Mouse (Mus musculus) R1 (cell line): ENCODE measurements around the gene Six1.

ENCODE experiments used
- DNase-seq: peaks from one replicate; pipeline ENCODE4 v3.0.0-alpha.2; 2018; ENCODE audit warnings: low read depth, low spot score

Gene Six1

GRCm38 (mm10) chr12:73050305-73050704 lies 3.4 kb downstream of the Six1 start:
- no peak for DNase-seq

DNA sequence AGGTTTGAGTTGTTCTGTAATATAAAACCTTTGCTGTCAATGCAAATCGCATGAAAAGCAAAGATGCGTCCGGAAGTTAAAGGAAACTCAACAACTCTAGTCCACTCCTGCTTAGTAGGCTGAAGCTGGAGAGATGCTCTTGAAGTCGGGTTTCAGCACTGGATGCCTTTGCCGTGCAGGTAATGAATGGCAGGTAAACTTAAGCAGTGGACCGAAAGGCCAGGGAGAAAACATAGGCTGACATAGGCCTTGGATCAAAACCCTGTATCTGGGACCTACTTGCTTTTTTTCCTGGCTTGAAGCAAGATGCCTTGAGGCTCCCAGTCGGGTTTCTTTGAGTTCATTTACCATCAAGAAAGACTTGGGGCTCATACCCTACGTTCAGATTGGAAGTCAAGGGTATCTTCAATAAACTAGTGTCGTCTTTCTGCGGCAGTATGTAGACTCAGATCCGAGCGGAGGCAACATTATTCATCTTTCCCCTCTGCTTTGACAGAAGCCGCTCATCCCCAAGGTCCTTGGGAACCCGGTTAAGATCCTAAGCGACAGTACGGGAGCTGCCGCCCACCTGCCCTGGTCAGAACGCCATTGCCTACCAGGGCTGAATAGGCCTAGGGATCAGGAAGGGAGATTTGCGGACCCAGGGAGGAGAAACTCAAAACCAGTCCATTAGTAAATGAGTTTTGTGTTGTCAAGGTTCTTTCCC lies 4.0 kb downstream of the Six1 start:
- no peak for DNase-seq

DNA sequence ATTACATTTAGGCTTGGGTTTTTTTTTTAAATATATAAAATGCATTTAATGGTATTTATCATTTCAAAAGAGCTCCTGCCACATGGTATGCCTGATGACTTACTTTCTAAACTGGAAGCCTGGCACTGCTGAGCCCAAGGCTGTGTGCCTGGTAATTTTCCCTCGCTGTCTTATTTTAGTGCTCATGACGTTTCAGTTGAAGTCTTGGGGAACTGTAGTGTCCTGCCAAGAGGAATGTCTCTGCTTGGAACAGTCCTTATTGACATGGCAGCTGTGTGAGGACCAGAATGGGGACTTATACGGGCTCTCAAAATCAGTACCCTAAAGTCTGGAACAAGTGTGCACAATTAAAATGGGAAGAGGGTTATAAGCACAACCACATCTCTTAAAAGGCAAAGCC lies 5.2 kb downstream of the Six1 start:
- no peak for DNase-seq

GRCm38 (mm10) chr12:73047576-73047975 lies 6.1 kb downstream of the Six1 start:
- no peak for DNase-seq

DNA sequence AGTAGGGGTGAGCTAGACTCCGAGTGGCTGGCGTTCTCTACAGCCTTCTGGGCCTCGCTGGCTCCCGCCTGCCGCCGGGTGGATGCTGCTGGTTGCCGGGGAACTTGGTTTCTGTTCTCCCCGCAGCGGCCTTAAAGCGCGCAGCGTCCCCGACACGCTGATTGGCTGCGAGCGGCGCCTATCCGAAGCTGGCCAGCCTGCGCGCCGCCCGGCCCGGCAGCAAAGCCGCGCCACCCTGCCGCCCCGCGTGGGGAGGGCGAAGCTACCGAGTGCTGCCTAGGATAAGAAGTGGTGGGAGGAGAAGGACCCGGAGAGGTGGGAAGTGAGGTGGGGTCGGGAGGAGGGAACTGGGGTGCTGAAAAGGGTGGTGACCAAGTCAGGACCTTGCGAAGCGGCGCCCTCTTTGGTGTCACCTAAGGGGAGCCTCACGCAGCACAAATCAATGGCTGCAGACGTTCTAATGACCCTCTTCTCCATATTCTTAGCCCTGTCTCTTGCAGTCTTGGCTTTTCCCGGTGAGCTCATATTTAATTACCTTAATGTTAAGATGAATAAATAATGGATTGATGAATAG lies 7.0 kb downstream of the Six1 start:
- DNase-seq, result peak; percentile 89

DNA sequence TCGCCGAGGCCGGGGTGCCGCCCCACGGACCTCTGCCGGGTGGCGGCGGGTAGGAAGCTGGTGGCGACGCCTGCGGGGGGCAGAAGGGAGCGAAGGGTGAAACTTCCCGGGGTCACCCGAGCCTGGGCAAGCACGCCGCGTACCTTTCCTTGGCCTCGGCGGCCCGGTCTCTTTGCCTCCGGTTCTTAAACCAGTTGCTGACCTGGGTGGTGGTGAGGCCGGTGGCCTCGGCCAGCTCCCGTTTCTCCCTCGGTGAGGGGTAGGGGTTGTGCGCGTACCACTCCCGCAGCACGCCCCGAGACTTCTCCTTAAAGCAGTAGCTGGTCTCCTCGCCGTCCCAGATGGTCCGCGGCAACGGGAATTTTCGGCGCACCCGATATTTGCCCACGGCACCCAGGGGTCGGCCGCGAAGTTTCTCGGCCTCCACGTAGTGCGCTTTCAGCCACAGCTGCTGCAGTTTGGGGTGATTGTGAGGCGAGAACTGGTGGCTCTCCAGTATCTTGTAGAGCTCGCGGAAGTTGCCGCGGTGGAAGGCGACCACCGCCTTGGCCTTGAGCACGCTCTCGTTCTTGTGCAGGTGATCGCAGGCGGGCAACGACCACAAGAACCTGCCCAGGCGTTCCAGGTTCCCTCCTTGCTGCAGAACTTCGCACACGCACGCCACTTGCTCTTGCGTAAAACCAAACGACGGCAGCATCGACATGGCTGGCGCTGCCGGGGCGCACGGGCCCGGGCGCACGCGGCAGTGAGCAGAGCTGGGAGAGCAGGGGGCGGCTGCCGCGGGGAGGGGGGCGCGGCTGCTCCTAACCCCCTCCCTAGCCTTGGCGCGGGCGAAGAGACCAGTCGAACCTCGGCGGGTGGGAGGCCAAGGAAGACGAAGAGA lies 7.7 kb downstream of the Six1 start:
- DNase-seq, result peak; percentile 40

DNA sequence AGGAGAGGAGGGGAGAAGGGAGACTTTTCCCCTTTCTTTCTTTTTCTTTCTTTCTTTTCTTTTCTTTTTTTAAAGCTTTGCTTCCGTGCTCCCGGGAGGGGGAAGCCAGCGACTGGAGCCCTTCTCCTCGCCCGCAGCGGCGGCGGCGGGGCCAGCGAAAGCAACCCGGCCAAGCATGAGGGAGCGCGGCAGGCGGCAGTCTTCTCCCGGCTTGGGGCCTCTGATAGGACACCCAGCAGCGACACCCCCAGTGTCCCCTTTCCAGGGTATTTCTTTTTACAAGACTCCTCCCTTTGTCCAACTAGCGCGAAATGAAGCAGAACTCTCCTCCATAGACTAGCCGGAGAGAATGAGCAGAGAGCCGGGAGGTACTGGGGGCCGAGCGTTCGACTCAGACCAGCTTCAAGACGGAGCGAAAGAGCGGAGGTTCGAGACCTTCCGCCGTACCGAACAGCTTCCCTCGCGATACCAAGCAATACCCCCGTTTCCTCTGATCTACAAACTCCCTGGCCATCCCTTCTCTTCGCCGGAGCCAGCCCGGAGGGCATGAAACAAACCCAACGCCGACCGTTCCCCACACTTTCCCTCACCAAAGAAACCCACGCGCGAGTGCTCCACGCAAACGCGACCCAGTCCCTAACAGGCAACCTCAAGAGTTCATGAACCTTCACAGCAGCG lies 8.5 kb downstream of the Six1 start:
- peak; percentile 66 for DNase-seq

DNA sequence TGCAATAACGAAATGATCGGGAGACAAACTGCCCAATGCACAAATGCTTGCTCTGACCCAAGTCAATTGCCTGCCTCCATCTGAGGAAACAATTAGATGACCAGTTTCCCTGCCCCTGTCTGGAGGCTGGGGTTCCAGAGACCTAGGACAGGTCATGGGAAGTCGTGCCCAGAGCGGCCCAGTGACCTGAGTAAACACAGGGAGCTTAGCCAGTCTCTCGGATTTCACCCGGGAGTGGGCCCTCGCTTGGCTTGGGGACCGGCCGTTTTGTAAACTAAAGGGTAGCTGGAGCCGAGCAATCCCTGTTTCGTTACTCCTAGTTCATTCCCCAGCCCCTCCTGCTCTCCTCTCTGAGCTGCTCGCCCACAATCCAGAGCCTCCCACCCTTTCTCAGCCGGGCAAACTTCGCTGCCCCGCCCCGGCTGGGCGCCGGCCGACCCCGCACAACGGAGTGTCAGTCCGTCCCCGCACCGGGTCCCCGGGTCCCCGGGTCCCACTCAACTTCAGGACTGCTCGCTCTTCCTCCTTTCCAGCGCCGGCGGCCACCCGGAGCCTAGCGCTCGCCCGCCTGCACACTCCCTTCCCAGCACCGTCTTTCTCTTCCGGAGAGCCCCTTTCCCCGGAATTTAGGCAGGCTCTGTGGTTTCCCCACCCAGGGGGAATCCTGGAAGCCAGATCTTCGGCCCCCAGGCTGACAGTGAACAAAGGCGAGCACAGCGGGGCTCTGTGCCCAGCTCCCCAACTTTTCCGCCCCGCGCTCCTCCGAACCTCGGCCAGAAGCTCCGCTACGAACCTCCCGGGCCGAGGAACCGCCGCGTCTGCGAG lies 9.3 kb downstream of the Six1 start:
- DNase-seq, result peak; percentile 63

GRCm38 (mm10) chr12:73043396-73044167 lies 10.1 kb downstream of the Six1 start:
- no peak for DNase-seq

- no peak for DNase-seq
Observed at GRCm38 (mm10) chr12:73042903-73043302, 10.8 kb downstream of the Six1 start.

DNA sequence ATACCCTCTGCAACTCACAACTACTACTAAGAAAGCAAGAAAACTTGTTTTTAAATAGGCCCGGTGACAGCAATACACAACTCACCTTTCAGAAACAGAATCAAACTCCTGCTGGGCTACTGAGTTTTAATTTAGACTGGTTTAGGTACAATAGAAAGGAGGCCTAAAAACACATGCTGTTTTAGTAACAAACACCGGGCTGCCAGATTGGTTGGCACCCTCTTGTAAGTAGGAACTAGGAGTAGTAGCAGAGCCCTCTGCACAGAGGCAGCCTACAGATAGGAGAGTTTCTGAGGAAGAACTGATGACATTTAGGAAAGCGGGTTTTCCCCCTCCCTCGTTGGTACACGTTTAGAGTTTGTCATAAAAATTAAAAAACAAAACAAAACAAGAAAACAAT lies 11.3 kb downstream of the Six1 start:
- DNase-seq, result no peak

GRCm38 (mm10) chr12:73041256-73041630 lies 12.4 kb downstream of the Six1 start:
- no peak for DNase-seq

GRCm38 (mm10) chr12:73040563-73041255 lies 13.0 kb downstream of the Six1 start:
- no peak for DNase-seq

- DNase-seq, result peak; percentile 45
Observed at GRCm38 (mm10) chr12:73039939-73040562, 13.6 kb downstream of the Six1 start.

- DNase-seq, result no peak
Observed at GRCm38 (mm10) chr12:73038992-73039938, 14.4 kb downstream of the Six1 start.

- DNase-seq, result no peak
Observed at GRCm38 (mm10) chr12:73038441-73038991, 15.2 kb downstream of the Six1 start.

DNA sequence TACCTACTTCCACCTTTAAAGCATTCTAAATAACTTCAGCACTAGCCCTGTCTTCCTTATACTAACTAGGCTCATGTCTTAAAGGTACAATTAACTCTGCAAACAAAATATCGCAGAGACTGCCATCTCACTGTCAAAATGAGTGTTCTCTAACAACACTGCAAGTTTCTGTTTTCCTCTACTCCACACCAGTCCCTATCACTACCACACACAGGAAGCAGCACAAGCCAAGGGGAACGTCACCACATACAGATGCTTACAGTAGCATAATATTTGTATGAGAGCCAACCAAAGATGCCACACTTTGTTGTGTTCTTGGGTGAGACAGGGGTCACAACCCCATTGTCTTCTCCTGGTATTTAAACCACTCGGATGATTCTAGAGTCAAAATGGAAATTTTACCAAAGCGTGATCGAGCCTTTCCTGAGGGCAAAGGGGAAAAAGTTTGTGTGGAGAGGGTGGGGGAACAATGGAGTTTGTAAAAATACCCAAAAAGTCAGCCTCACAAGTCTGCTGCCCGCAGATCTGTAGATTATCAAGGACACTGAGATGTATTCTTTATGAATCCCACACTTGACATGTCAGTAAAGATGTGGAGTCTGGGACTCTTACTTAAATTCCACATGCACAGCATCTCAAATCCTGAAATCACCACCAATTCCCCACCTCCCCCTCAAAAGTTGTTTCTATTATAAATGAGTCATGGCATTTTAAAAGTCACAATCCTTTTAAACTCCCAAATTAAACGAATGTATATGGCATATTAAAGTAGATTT lies 16.1 kb downstream of the Six1 start:
- no peak for DNase-seq
